In the genomic region with DNA sequence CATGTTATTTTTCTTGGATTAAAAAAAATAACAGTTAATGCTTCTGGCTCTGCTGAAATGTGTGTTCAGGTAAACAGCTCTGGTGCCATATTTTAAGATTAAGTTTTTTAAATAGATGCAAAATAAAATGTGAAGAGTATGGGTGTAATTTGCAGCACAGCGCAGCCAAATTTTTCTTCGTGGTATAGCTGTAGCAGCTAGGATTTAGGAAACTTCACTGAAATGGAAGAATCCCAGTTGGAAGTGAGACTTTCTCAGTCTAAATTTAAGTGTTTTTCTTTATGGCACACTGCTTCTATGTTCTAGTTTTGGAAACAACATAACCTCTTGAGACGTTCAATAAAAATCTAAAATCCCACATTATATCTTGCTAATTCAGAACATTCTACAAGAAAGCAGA, we compare ENCODE assay signal across 18 mouse cellular contexts.
"Had no signal": no experiment of that assay in that cellular context is flagged by ENCODE, and none has a peak within 500 bp of the region (broad histone marks: within the 10 kb centered on the region; RNA-seq: fewer than 3 reads in every experiment).

No protein-coding gene starts in this region.

- H3K9me3 ChIP-seq: lung, embryonic 15.5 days; megakaryocyte, embryonic 14.5 days; midbrain, embryonic 13.5 days; midbrain, embryonic 15.5 days; neural tube, embryonic 12.5 days; stomach, embryonic 15.5 days had no signal

- ATAC-seq: liver, postnatal 0 days; lung, postnatal 0 days; midbrain, embryonic 13.5 days; midbrain, embryonic 15.5 days had no signal

- H3K4me3 ChIP-seq: lung, embryonic 15.5 days; megakaryocyte, embryonic 14.5 days; midbrain, embryonic 13.5 days; midbrain, embryonic 15.5 days; neural tube, embryonic 12.5 days; stomach, embryonic 15.5 days had no signal

- DNase-seq: liver, postnatal 0 days; lung, adult 2 months; lung, postnatal 14 days; lung, postnatal 36 days; right cerebral cortex, postnatal 14 days; thymus, adult 18-20 months; thymus, postnatal 14 days; thymus, postnatal 4 days had no signal

- H3K4me2 ChIP-seq: lung, embryonic 15.5 days; midbrain, embryonic 11.5 days; midbrain, embryonic 13.5 days; midbrain, embryonic 15.5 days; neural tube, embryonic 12.5 days; stomach, embryonic 15.5 days had no signal

- H3K27ac ChIP-seq: lung, embryonic 15.5 days; macrophage; midbrain, embryonic 13.5 days; midbrain, embryonic 15.5 days; neural tube, embryonic 12.5 days; stomach, embryonic 15.5 days; stomach, postnatal 0 days had no signal

- H3K4me1 ChIP-seq: lung, embryonic 15.5 days; megakaryocyte, embryonic 14.5 days; stomach, embryonic 15.5 days had no signal

- H3K36me3 ChIP-seq: lung, embryonic 15.5 days; midbrain, embryonic 13.5 days; midbrain, embryonic 15.5 days; neural tube, embryonic 12.5 days; stomach, embryonic 15.5 days had no signal

- H3K27me3 ChIP-seq: lung, embryonic 15.5 days; megakaryocyte, embryonic 14.5 days; midbrain, embryonic 13.5 days; midbrain, embryonic 15.5 days; neural tube, embryonic 12.5 days; stomach, embryonic 15.5 days had no signal

- H3K9ac ChIP-seq: liver, postnatal 0 days; lung, embryonic 15.5 days; midbrain, embryonic 13.5 days; midbrain, embryonic 15.5 days; neural tube, embryonic 12.5 days; stomach, embryonic 15.5 days had no signal
